Mouse (Mus musculus) ES-Bruce4 (cell line): ENCODE measurements at regions not wholly inside any gene's neighbourhood (a gene's known extent, or its start where the extent isn't known, plus 50 kb on each side); places are given as distances from the start of the nearest gene placed in this dataset.

Experiments
- H3K27ac ChIP-seq: 2 replicates; pipeline ENCODE4 v1.5.1; 2012; ENCODE audit warnings: low read length, inconsistent platforms; ENCODE audit not compliant: insufficient read depth
- H3K27me3 ChIP-seq: 2 replicates; pipeline ENCODE4 v1.6.1; 2012; ENCODE audit warnings: mild to moderate bottlenecking, low read length, inconsistent platforms; ENCODE audit not compliant: control insufficient read depth, poor library complexity, insufficient read depth, severe bottlenecking
- H3K36me3 ChIP-seq: 2 replicates; pipeline ENCODE4 v1.6.1; 2012; ENCODE audit warnings: inconsistent platforms, mild to moderate bottlenecking, low read length, moderate library complexity; ENCODE audit not compliant: control insufficient read depth, poor library complexity, insufficient read depth, severe bottlenecking
- H3K4me1 ChIP-seq: one replicate; pipeline ENCODE4 v1.8.1; 2011; ENCODE audit warnings: low read length; ENCODE audit not compliant: control insufficient read depth, insufficient read depth
- H3K4me3 ChIP-seq: 2 replicates; pipeline ENCODE4 v1.5.1; 2011; ENCODE audit warnings: low read depth, mild to moderate bottlenecking, low read length
- H3K9ac ChIP-seq: 2 replicates; pipeline ENCODE4 v1.6.1; 2012; ENCODE audit warnings: low read depth, mild to moderate bottlenecking, inconsistent platforms; ENCODE audit not compliant: poor library complexity, severe bottlenecking
- H3K9me3 ChIP-seq: replicated peaks from 2 replicates; pipeline ENCODE4 v1.6.1; 2012; ENCODE audit warnings: mild to moderate bottlenecking, low read length, inconsistent platforms; ENCODE audit not compliant: control insufficient read depth, poor library complexity, insufficient read depth, severe bottlenecking
- CTCF ChIP-seq: IDR thresholded peaks from one replicate; pipeline ENCODE4 v1.8.1; 2011; ENCODE audit warnings: low read depth, low read length
- EP300 ChIP-seq: IDR thresholded peaks from 2 replicates; pipeline ENCODE4 v1.6.1; 2011; ENCODE audit warnings: low read depth, low read length; ENCODE audit not compliant: insufficient read depth
- POLR2A ChIP-seq: IDR thresholded peaks from one replicate; pipeline ENCODE4 v1.8.1; 2011; ENCODE audit warnings: low read length; ENCODE audit not compliant: insufficient read depth

- no peak overlapping the region for H3K27ac ChIP-seq
- no peak overlapping the region for H3K9ac ChIP-seq
- TF ChIP-seq POLR2A (no peak), EP300 (no peak)
- H3K4me1 ChIP-seq, result no peaks in the 10 kb centered on the region
- no peak overlapping the region for H3K4me3 ChIP-seq
- H3K9me3 ChIP-seq, result no peaks in the 10 kb centered on the region
- H3K27me3 ChIP-seq, result no peaks in the 10 kb centered on the region
- no peaks in the 10 kb centered on the region for H3K36me3 ChIP-seq
These were observed 156.0 kb upstream of the Btg1 start for GRCm38 (mm10) chr10:96460617-96461338.

DNA sequence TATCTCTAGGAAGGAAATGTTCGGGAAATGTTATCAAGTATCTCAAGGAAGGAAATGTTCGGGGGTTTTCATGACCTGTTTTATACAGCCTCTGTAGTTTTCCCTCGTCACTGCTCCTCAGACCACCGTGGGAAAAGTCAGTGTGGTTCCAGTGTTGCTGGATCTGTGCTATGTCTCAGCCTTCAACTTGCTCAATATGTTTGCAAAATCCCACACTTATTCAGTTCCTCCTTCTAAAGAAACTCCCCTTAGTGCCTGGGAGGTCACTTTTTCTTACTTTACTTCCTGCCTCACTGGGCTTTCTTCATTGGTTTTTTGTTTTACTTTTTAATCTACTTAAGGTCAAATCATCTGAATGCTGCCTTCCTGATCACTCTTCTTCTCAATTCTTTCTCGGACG is 150.8 kb upstream of the Btg1 start:
- TF ChIP-seq EP300 (no peak), CTCF (no peak), POLR2A (no peak)
- no peaks in the 10 kb centered on the region for H3K4me1 ChIP-seq
- no peak overlapping the region for H3K4me3 ChIP-seq
- no peak overlapping the region for H3K9ac ChIP-seq
- H3K9me3 ChIP-seq, result no peaks in the 10 kb centered on the region
- H3K27me3 ChIP-seq, result no peaks in the 10 kb centered on the region
- no peaks in the 10 kb centered on the region for H3K36me3 ChIP-seq
- no peak overlapping the region for H3K27ac ChIP-seq

GRCm38 (mm10) chr10:96466845-96467244 is 150.0 kb upstream of the Btg1 start:
- H3K4me1 ChIP-seq, result no peaks in the 10 kb centered on the region
- no peaks in the 10 kb centered on the region for H3K36me3 ChIP-seq
- H3K9ac ChIP-seq, result no peak overlapping the region
- H3K9me3 ChIP-seq, result no peaks in the 10 kb centered on the region
- no peaks in the 10 kb centered on the region for H3K27me3 ChIP-seq
- no peak overlapping the region for H3K27ac ChIP-seq
- no peak for TF ChIP-seq CTCF
- H3K4me3 ChIP-seq, result no peak overlapping the region

DNA sequence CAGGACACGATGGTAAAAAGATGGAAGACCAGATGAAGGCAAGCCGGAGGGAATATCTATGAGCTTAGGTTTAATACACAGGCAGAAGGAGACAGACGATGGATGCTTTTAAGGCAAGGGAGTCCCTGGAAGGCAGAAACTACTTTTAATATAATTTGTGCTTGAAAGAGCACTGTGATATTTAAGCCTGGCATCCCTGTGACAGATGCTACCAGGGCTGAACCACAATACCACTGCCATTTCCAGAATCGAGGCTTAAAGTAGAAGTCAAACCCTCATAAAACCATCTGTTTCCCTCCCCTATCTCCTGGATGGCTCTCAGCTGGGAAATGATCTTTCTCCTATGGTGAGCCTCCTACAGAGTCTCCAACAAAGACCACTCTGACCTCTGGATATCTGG is 149.1 kb upstream of the Btg1 start:
- Histone ChIP-seq H3K36me3 (no peaks in the 10 kb centered on the region), H3K9ac (no peak overlapping the region), H3K9me3 (no peaks in the 10 kb centered on the region), H3K27me3 (no peaks in the 10 kb centered on the region), H3K4me3 (no peak overlapping the region), H3K27ac (no peak overlapping the region), H3K4me1 (no peaks in the 10 kb centered on the region)
- TF ChIP-seq POLR2A (no peak), EP300 (no peak), CTCF (no peak)

GRCm38 (mm10) chr10:96471523-96471922 is 145.3 kb upstream of the Btg1 start:
- no peak overlapping the region for H3K4me3 ChIP-seq
- H3K9me3 ChIP-seq, result no peaks in the 10 kb centered on the region
- H3K36me3 ChIP-seq, result no peaks in the 10 kb centered on the region
- H3K4me1 ChIP-seq, result no peaks in the 10 kb centered on the region
- H3K9ac ChIP-seq, result no peak overlapping the region
- no peaks in the 10 kb centered on the region for H3K27me3 ChIP-seq
- TF ChIP-seq CTCF (no peak), EP300 (no peak)
- H3K27ac ChIP-seq, result no peak overlapping the region

- Histone ChIP-seq H3K27me3 (no peaks in the 10 kb centered on the region), H3K9me3 (no peaks in the 10 kb centered on the region; the same call in 1 of the 2 replicates), H3K4me3 (no peak overlapping the region), H3K27ac (no peak overlapping the region), H3K4me1 (no peaks in the 10 kb centered on the region), H3K9ac (no peak overlapping the region), H3K36me3 (no peaks in the 10 kb centered on the region)
- no peak for TF ChIP-seq EP300
- TF ChIP-seq CTCF, result no peak
- TF ChIP-seq POLR2A, result no peak
These were observed 137.5 kb upstream of the Btg1 start for GRCm38 (mm10) chr10:96479350-96479749.
